Mouse (Mus musculus): ENCODE results near the gene Gm11213.

Gene Gm11213

DNA sequence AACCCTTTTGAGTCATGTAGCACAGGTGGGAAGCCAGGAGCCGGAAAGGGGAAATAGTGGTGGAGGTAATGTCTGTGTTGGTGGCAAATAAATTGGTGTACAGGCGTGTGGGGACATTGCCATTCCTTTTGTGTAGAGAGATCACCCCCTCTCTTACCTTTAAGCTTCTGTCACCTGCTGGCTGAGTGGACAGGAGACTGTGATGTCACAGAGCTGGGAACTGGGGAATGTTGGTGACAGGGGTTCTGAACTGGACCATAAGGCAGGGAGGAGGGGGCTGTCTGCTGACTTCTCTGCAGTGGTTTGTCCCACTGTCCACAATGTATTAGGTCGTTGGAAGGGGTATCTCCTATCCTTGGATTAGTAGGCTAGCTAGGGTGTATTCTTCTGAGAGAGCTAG lies at the start of gene Gm11213:
TSS of gene Gm11213 (minus strand) at position 317 of the 400 bp plus-strand sequence.
- DNase-seq (ENCODE audit: low read depth in 1 of 2, low spot score in 2 of 2), result no peak

DNA sequence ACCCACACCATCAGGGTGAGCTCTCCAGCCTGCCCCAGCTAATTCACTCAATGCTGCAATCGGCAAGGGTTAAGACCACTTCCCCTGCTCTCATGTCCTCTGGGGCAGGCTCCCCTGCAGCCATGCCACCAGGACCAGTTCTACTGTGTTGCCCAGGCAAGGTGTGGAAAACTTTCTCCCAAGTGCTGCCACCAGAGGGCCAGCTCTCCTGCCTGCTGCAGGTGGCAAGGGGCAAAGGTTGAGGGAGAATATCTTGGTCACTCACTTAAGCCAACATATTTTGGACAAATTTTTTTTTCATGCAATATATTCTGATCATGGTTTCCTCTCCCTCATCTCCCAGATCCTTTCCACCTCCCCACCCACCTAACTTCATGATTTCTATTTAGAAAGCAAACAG lies 49.3 kb upstream of the Gm11213 start:
- DNase-seq (ENCODE audit: low read depth in 1 of 2, low spot score in 2 of 2), result no peak

GRCm38 (mm10) chr4:63643956-63644726 lies 39.1 kb upstream of the Gm11213 start:
- DNase-seq (ENCODE audit: low read depth in 1 of 2, low spot score in 2 of 2), result no peak

DNA sequence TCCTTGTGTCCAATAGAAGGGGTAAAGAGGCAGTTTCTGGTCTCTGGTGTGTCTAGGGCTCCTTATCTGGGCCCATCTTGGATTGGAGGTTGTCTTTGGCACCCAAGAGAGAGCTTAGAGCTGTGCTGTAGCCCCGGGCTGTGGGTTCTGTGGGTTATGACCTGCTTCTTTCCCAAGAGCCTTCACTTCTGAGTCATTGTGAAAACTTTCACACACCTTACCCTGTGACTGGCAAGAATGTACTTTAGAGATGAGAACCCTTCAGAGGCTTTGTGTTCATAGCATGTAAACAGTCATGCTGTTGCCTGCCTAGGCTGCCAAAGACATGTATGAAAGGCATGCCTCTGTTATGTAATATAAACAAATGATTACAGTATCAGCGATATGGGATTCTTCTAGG lies 34.8 kb upstream of the Gm11213 start:
- DNase-seq (ENCODE audit: low read depth in 1 of 2, low spot score in 2 of 2), result no peak

DNA sequence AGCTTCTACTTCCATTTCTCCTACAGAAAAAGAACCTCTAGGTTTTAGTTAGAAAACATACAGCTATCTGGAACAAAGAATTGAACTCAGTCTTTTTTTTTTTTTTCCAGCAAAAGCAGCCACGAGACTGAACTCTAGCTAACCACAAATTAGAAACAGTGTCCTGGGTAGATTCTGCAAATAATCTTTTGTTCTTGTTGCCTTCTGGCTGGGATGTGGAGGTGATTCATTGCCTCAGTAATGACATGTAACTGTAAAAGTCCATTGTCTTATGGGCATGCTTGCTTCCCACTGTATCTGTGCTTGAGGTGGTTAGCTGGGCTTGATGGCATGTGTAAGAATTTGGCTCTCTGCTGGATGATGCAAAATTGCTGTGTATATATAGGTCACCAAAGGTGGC lies 33.5 kb upstream of the Gm11213 start:
- no peak for DNase-seq (ENCODE audit: low read depth in 1 of 2, low spot score in 2 of 2)

GRCm38 (mm10) chr4:63633181-63633580 lies 28.1 kb upstream of the Gm11213 start:
- no peak for DNase-seq (ENCODE audit: low read depth in 1 of 2, low spot score in 2 of 2)

DNA sequence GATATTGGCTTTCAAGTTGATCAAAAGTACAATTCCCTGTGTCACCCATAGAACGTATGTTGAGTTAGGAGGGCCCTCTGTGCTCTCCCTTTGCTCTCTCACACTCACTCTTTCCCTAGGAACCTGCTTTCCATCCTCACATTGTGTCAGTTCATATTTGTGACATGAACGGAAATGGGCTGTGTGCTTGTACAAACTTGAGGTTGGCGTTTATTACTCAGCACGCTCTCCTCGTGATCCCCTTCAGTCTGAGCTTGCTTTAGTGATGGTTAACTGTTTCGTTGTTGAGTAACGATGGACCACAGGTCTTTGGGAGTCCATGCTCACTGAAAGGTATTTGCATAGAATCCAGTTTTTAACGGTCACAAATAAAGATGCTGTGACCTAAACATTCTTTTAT lies 22.1 kb upstream of the Gm11213 start:
- DNase-seq (ENCODE audit: low read depth in 1 of 2, low spot score in 2 of 2), result no peak

DNA sequence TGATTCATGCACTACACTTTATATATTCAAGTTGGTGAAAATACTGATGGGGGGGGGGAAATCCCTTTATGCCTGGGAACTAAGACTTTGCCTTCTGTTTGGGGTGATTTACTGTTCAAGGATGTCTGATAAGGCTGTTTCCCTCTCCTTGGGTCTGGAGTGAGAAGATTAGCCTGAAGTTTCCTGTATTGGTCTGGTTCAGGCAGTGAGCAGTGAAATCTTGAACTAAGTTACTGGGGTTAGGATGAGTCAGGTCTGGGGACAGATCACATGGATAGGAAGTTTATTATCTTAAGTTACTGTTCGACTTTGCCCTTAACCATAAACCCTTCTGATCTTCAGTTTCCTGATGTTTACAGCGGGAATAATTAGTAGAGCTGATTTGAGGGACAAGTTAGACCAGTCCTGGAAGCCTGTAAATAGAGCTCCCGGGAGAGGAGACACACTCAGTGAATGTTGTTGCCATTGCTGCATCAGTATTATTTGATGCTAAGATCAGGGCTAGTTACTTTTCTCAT lies 20.6 kb upstream of the Gm11213 start:
- DNase-seq (ENCODE audit: low read depth in 1 of 2, low spot score in 2 of 2), result no peak

DNA sequence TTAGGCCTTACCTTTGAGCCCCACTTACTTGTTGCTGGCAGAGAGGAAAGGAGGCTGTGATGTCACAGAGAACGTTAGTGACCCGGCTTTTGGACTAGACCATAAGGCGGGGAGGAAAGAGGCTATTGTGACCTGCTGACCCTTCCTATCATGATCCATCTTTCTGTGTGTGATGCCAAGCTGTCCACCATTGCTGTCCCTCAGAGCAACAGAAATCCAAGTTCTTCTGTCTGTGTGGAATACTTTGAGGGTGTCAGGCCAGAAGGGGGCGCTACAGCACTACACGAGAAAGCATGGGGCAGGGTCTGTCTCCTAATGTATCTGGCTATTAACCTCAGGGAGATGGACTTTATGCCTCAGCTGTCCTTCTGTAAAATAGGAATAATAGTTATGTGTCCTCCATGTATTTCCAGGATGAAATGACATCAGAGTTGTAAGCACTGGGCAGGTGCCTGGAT lies 17.3 kb upstream of the Gm11213 start, which contains the start of gene Tex48:
TSS of gene Tex48 (minus strand) at position 51 of the 458 bp plus-strand sequence.
- DNase-seq (ENCODE audit: low read depth in 1 of 2, low spot score in 2 of 2), result no peak

- no peak for DNase-seq (ENCODE audit: low read depth in 1 of 2, low spot score in 2 of 2)
These were observed 16.8 kb upstream of the Gm11213 start for GRCm38 (mm10) chr4:63621861-63622260.

GRCm38 (mm10) chr4:63608391-63608790 lies 3.3 kb upstream of the Gm11213 start:
- no peak for DNase-seq (ENCODE audit: low read depth in 1 of 2, low spot score in 2 of 2)

GRCm38 (mm10) chr4:63605968-63606367 lies 907 bp upstream of the Gm11213 start:
- DNase-seq (ENCODE audit: low read depth in 1 of 2, low spot score in 2 of 2), result no peak

DNA sequence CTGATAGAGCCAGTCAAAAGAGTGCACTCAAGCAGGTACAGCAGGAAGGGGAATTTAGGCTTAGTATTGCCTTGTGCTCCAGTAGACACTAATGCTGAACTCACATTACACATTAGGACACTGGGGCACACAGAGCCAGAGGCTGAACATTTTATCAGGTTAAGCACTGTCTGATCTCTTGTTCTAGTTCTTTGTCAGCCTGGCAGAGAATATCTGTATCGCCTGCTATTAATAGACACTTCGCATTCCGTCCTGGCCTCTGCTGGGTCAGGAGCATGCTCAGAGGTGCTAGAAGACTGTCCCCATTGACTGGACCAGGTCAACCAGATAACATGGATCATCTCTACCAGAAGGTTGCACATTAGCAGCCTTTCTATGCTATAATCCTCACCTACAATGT lies 484 bp upstream of the Gm11213 start:
- DNase-seq (ENCODE audit: low read depth in 1 of 2, low spot score in 2 of 2), result no peak

GRCm38 (mm10) chr4:63601263-63601662 lies 3.8 kb downstream of the Gm11213 start:
- DNase-seq (ENCODE audit: low read depth in 1 of 2, low spot score in 2 of 2), result no peak

DNA sequence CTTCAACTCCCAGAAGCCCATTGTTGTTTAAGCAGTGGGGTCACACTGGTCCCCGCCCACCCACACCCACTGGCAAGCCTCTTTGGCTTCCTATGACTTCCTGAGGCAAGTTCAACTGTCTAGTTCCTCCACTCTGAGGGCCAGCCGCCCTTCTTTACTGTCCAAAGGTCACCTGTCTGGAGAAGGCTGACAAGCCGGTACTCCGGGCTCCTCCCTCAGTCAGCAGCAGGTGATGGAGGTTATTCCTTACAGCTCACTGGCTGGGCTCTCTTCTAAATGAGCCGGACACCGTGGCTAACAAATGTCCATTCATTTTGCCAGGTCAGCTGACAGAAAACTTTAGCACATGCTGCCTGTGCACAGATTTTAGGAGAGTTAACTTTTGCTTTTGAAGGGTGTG lies 4.3 kb downstream of the Gm11213 start:
- DNase-seq (ENCODE audit: low read depth in 1 of 2, low spot score in 2 of 2), result no peak

- no peak for DNase-seq (ENCODE audit: low read depth in 1 of 2, low spot score in 2 of 2)
These were observed 9.1 kb downstream of the Gm11213 start for GRCm38 (mm10) chr4:63596010-63596409.

- no peak for DNase-seq (ENCODE audit: low read depth in 1 of 2, low spot score in 2 of 2)
These were observed 9.8 kb downstream of the Gm11213 start for GRCm38 (mm10) chr4:63595259-63595658.

DNA sequence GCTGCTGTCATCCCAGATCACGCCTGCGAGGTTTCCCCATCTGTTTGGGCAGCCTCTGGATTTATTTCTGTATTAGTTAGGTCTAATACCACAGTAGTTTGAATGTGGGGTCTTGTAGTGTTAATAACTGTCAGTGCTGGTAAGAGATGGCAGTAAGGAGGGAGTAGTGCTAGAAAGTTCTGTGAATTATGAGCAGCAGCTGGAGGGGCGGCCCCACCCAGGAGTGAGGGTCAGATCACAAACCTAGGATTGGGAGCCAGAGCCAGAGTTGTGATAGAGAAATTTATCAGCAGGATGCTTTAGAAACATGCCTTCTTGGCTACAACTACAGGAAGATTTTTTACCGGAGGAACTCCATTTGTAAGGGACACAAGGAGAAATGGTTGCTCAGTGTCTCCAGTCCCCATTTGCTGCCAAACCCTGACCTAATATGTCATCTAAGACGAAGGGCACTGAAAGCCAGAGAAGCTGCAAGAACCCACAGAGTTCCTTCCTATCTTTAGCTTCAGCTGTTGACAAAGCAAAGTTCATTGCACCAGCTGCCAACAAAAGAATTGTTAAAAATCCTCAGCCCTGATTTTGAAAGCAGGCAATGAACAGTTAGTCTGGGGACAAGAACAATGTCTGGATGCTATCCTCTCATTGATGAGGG lies 10.5 kb downstream of the Gm11213 start:
- no peak for DNase-seq (ENCODE audit: low read depth in 1 of 2, low spot score in 2 of 2)

- no peak for DNase-seq (ENCODE audit: low read depth in 1 of 2, low spot score in 2 of 2)
These were observed 14.5 kb downstream of the Gm11213 start for GRCm38 (mm10) chr4:63590538-63590937.

- DNase-seq (ENCODE audit: low read depth in 1 of 2, low spot score in 2 of 2), result no peak
These were observed 15.1 kb downstream of the Gm11213 start for GRCm38 (mm10) chr4:63589987-63590386.

- peak; percentile 5 to 31 for DNase-seq (ENCODE audit: low read depth in 1 of 2, low spot score in 2 of 2)
These were observed 18.8 kb downstream of the Gm11213 start for GRCm38 (mm10) chr4:63586240-63586639.

GRCm38 (mm10) chr4:63585216-63585615 lies 19.8 kb downstream of the Gm11213 start:
- no peak for DNase-seq (ENCODE audit: low read depth in 1 of 2, low spot score in 2 of 2)
